Mouse (Mus musculus): Measurements from ENCODE around the gene Trpc7. TPM values are rescaled to one million over a fixed set of nuclear protein-coding genes. Genes with fewer than 3 reads are reported as not detected.
A peak's percentile ranks its signal among the peaks of the same experiment; 100 is the strongest.

Trpc7 gene
- polyA plus RNA-seq, 1 experiment from 2014 or later, result not detected

- no peaks in the 10 kb centered on the region for H3K27me3 ChIP-seq (ENCODE audit: poor library complexity, severe bottlenecking)
- no peak overlapping the region for H3K27ac ChIP-seq
- no peaks in the 10 kb centered on the region for H3K36me3 ChIP-seq (replicated peaks)
- WGBS, result 91% methylated on average over 3 of the region's 3 CpGs
- peaks cover 17% of the 10 kb centered on the region for H3K4me1 ChIP-seq
- no peaks in the 10 kb centered on the region; the same call in 1 of the 2 replicates for H3K9me3 ChIP-seq
- H3K4me3 ChIP-seq, result no peak overlapping the region
- no peak for DNase-seq (ENCODE audit: extremely low spot score, low spot score)
These were observed 114.1 kb downstream of the Trpc7 start for GRCm38 (mm10) chr13:56781697-56782096.

GRCm38 (mm10) chr13:56780746-56781469 is 114.9 kb downstream of the Trpc7 start:
- WGBS, result 65% methylated on average over 13 of the region's 13 CpGs
- H3K27ac ChIP-seq, result no peak overlapping the region
- DNase-seq (ENCODE audit: extremely low spot score, low spot score), result no peak
- H3K36me3 ChIP-seq (replicated peaks), result no peaks in the 10 kb centered on the region
- no peaks in the 10 kb centered on the region for H3K27me3 ChIP-seq (ENCODE audit: poor library complexity, severe bottlenecking)
- H3K4me3 ChIP-seq, result no peak overlapping the region
- H3K9me3 ChIP-seq, result no peaks in the 10 kb centered on the region; the same call in 1 of the 2 replicates
- H3K4me1 ChIP-seq, result peaks cover 17% of the 10 kb centered on the region

GRCm38 (mm10) chr13:56774304-56774703 is 121.5 kb downstream of the Trpc7 start:
- 36% methylated on average over 5 of the region's 5 CpGs for WGBS
- Histone ChIP-seq H3K36me3 (replicated peaks) (no peaks in the 10 kb centered on the region), H3K4me3 (no peak overlapping the region), H3K27me3 (ENCODE audit: poor library complexity, severe bottlenecking) (no peaks in the 10 kb centered on the region), H3K9me3 (no peaks in the 10 kb centered on the region; the same call in 1 of the 2 replicates), H3K27ac (peak overlapping the region; percentile 54), H3K4me1 (peaks cover 41% of the 10 kb centered on the region)
- DNase-seq (ENCODE audit: extremely low spot score, low spot score), result no peak

- Histone ChIP-seq H3K27ac (peak overlapping the region; percentile 54), H3K9me3 (no peaks in the 10 kb centered on the region; the same call in 1 of the 2 replicates), H3K4me3 (no peak overlapping the region), H3K4me1 (peaks cover 50% of the 10 kb centered on the region), H3K27me3 (ENCODE audit: poor library complexity, severe bottlenecking) (peaks cover 7% of the 10 kb centered on the region), H3K36me3 (replicated peaks) (no peaks in the 10 kb centered on the region)
- DNase-seq (ENCODE audit: extremely low spot score, low spot score), result no peak
- WGBS, result 63% methylated on average over 14 of the region's 14 CpGs
These were observed 122.4 kb downstream of the Trpc7 start for GRCm38 (mm10) chr13:56773262-56773870.

- no peak overlapping the region for H3K4me3 ChIP-seq
- 58% methylated on average over 3 of the region's 3 CpGs for WGBS
These were observed 123.2 kb downstream of the Trpc7 start for GRCm38 (mm10) chr13:56772592-56772991.

GRCm38 (mm10) chr13:56770786-56771185 is 125.0 kb downstream of the Trpc7 start:
- H3K4me1 ChIP-seq, result peaks cover 56% of the 10 kb centered on the region

More at GRCm38 (mm10) chr13:56772592-56772991, 123.2 kb downstream of the Trpc7 start:
- H3K27ac ChIP-seq, result no peak overlapping the region
- DNase-seq (ENCODE audit: extremely low spot score, low spot score), result no peak
- no peaks in the 10 kb centered on the region for H3K36me3 ChIP-seq (replicated peaks)
- H3K4me1 ChIP-seq, result peaks cover 51% of the 10 kb centered on the region
- no peaks in the 10 kb centered on the region; the same call in 1 of the 2 replicates for H3K9me3 ChIP-seq
- peaks cover 14% of the 10 kb centered on the region for H3K27me3 ChIP-seq (ENCODE audit: poor library complexity, severe bottlenecking)

GRCm38 (mm10) chr13:56770136-56770578 is 125.6 kb downstream of the Trpc7 start:
- WGBS, result 54% methylated on average over 1 of the region's 1 CpGs
- H3K36me3 ChIP-seq (replicated peaks), result no peaks in the 10 kb centered on the region
- H3K4me3 ChIP-seq, result no peak overlapping the region
- peaks cover 62% of the 10 kb centered on the region for H3K4me1 ChIP-seq
- H3K27me3 ChIP-seq (ENCODE audit: poor library complexity, severe bottlenecking), result peaks cover 26% of the 10 kb centered on the region
- DNase-seq (ENCODE audit: extremely low spot score, low spot score), result no peak
- H3K27ac ChIP-seq, result peak overlapping the region; percentile 54; the same call in 1 of the 2 replicates
- no peaks in the 10 kb centered on the region; the same call in 1 of the 2 replicates for H3K9me3 ChIP-seq

More at GRCm38 (mm10) chr13:56770786-56771185, 125.0 kb downstream of the Trpc7 start:
- WGBS, result 68% methylated on average over 5 of the region's 5 CpGs
- Histone ChIP-seq H3K36me3 (replicated peaks) (no peaks in the 10 kb centered on the region), H3K27me3 (ENCODE audit: poor library complexity, severe bottlenecking) (peaks cover 22% of the 10 kb centered on the region), H3K4me3 (no peak overlapping the region), H3K27ac (peak overlapping the region; percentile 54; the same call in 1 of the 2 replicates), H3K9me3 (no peaks in the 10 kb centered on the region; the same call in 1 of the 2 replicates)
- DNase-seq (ENCODE audit: extremely low spot score, low spot score), result no peak

- no peaks in the 10 kb centered on the region for H3K36me3 ChIP-seq (replicated peaks)
- H3K27me3 ChIP-seq (ENCODE audit: poor library complexity, severe bottlenecking), result peaks cover 27% of the 10 kb centered on the region
- H3K27ac ChIP-seq, result peak overlapping the region; percentile 16; the same call in 1 of the 2 replicates
- H3K4me1 ChIP-seq, result peaks cover 58% of the 10 kb centered on the region
- WGBS, result 22% methylated on average over 4 of the region's 4 CpGs
- H3K4me3 ChIP-seq, result no peak overlapping the region
- H3K9me3 ChIP-seq, result no peaks in the 10 kb centered on the region; the same call in 1 of the 2 replicates
- DNase-seq (ENCODE audit: extremely low spot score, low spot score), result no peak
These were observed 126.4 kb downstream of the Trpc7 start for GRCm38 (mm10) chr13:56769431-56769830.

GRCm38 (mm10) chr13:56766211-56766610 is 129.6 kb downstream of the Trpc7 start:
- Histone ChIP-seq H3K27me3 (ENCODE audit: poor library complexity, severe bottlenecking) (peaks cover 55% of the 10 kb centered on the region), H3K4me3 (no peak overlapping the region), H3K36me3 (replicated peaks) (no peaks in the 10 kb centered on the region), H3K27ac (peak overlapping the region; percentile 57), H3K4me1 (peaks cover 54% of the 10 kb centered on the region), H3K9me3 (no peaks in the 10 kb centered on the region; the same call in 1 of the 2 replicates)
- DNase-seq (ENCODE audit: extremely low spot score, low spot score), result no peak
- 71% methylated on average over 5 of the region's 5 CpGs for WGBS

GRCm38 (mm10) chr13:56765284-56766032 is 130.3 kb downstream of the Trpc7 start:
- DNase-seq (ENCODE audit: extremely low spot score, low spot score), result no peak
- H3K27ac ChIP-seq, result peak overlapping the region; percentile 57

GRCm38 (mm10) chr13:56762446-56763229 is 133.2 kb downstream of the Trpc7 start:
- WGBS, result 54% methylated on average over 13 of the region's 13 CpGs
- DNase-seq (ENCODE audit: extremely low spot score, low spot score), result no peak
- peaks cover 32% of the 10 kb centered on the region for H3K4me1 ChIP-seq
- no peaks in the 10 kb centered on the region for H3K9me3 ChIP-seq
- H3K27ac ChIP-seq, result no peak overlapping the region
- H3K36me3 ChIP-seq (replicated peaks), result no peaks in the 10 kb centered on the region
- H3K27me3 ChIP-seq (ENCODE audit: poor library complexity, severe bottlenecking), result peaks cover 54% of the 10 kb centered on the region
- H3K4me3 ChIP-seq, result no peak overlapping the region

More at GRCm38 (mm10) chr13:56765284-56766032, 130.3 kb downstream of the Trpc7 start:
- H3K4me1 ChIP-seq, result peaks cover 49% of the 10 kb centered on the region
- no peaks in the 10 kb centered on the region for H3K36me3 ChIP-seq (replicated peaks)
- peaks cover 62% of the 10 kb centered on the region for H3K27me3 ChIP-seq (ENCODE audit: poor library complexity, severe bottlenecking)
- 67% methylated on average over 25 of the region's 25 CpGs for WGBS
- H3K9me3 ChIP-seq, result no peaks in the 10 kb centered on the region
- no peak overlapping the region for H3K4me3 ChIP-seq

- peak; percentile 85 for DNase-seq (ENCODE audit: extremely low spot score, low spot score)
- Histone ChIP-seq H3K27ac (no peak overlapping the region), H3K4me3 (no peak overlapping the region), H3K27me3 (ENCODE audit: poor library complexity, severe bottlenecking) (peaks cover 75% of the 10 kb centered on the region), H3K9me3 (no peaks in the 10 kb centered on the region), H3K36me3 (replicated peaks) (no peaks in the 10 kb centered on the region), H3K4me1 (peaks cover 26% of the 10 kb centered on the region)
- WGBS, result 20% methylated on average over 6 of the region's 6 CpGs
These were observed 137.3 kb downstream of the Trpc7 start for GRCm38 (mm10) chr13:56758492-56758891.

Measured in forebrain, embryonic 10.5 days (tissue).